7 mouse cellular contexts compared by ENCODE assay signal in the genomic region with DNA sequence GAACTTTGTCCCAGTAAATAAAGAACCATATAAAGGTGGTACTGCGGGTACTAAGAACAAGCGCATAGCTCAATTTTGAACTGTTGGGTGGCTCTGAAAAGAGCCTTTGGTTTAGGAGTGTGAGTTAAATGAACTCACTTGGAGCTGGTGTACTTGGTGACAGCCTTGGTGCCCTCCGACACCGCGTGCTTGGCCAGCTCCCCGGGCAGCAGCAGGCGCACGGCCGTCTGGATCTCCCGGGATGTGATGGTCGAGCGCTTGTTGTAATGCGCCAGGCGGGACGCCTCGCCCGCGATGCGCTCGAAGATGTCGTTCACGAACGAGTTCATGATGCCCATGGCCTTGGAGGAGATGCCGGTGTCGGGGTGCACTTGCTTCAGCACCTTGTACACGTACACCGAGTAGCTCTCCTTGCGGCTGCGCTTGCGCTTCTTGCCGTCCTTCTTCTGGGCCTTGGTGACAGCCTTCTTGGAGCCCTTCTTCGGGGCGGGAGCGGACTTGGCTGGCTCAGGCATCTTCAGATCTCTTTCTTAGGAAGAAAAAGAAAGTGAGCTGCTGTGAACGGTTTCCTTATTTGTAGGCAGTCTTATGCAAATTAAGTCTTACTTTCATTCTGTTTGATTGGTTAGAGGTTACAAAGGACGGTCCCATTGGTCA. TPM values are rescaled to one million over a fixed set of nuclear protein-coding genes. Genes with fewer than 3 reads are reported as not detected.
DNase-seq lines count a peak whose midpoint lies in the region; ATAC-seq and TF ChIP-seq lines count a peak whose summit lies in the region.
"Not testable (repeated sequence)": the region's sequence is repeated elsewhere in the genome, so short reads cannot be mapped to it uniquely, and the experiment has no call there.

No protein-coding gene starts in this region.

- intact Hi-C loops in left cerebral cortex, postnatal 36 days (cut with DNase I), result loop anchor here (1.0 to 5.0 kb wide), 3 partner anchors 37 to 112 kb away; partner anchors contain the start of genes Hist1h1e, Hist1h2ac, Hist1h2bc and Hist1h2be

- not testable (repeated sequence) for TF ChIP-seq CTCF in intestine, postnatal 0 days (IDR thresholded peaks at IDR 0.05; ENCODE audit: low read depth)

- H3K4me3 ChIP-seq in embryonic facial prominence, embryonic 10.5 days, result peak overlapping the region; percentile 65
- peak overlapping the region; percentile 54 for H3K4me3 ChIP-seq in intestine, postnatal 0 days (ENCODE audit: low read depth, low read length)
- H3K4me3 ChIP-seq in midbrain, embryonic 10.5 days, result peak overlapping the region; percentile 49

- peaks cover 34% of the 10 kb centered on the region for H3K4me1 ChIP-seq in embryonic facial prominence, embryonic 10.5 days
- H3K4me1 ChIP-seq in intestine, postnatal 0 days (replicated peaks; ENCODE audit: control insufficient read depth, insufficient read depth, low read length), result not testable (repeated sequence)
- H3K4me1 ChIP-seq in midbrain, embryonic 10.5 days, result peaks cover 51% of the 10 kb centered on the region

- under 1% methylated on average over 36 of the region's 36 CpGs for WGBS in embryonic facial prominence, embryonic 10.5 days
- WGBS in intestine, postnatal 0 days, result 0% methylated on average over 24 of the region's 36 CpGs
- WGBS in midbrain, embryonic 10.5 days, result 0% methylated on average over 34 of the region's 36 CpGs

- H3K27ac ChIP-seq in embryonic facial prominence, embryonic 10.5 days (replicated peaks), result peak overlapping the region; percentile 94
- peak overlapping the region; percentile 95 for H3K27ac ChIP-seq in intestine, postnatal 0 days (ENCODE audit: low read depth, low read length)
- peak overlapping the region; percentile 94 for H3K27ac ChIP-seq in midbrain, embryonic 10.5 days (replicated peaks)

- H3K4me2 ChIP-seq in intestine, postnatal 0 days (replicated peaks; ENCODE audit: low read depth), result peak overlapping the region; percentile 85

- H3K36me3 ChIP-seq in embryonic facial prominence, embryonic 10.5 days (replicated peaks); intestine, postnatal 0 days (ENCODE audit: control insufficient read depth, insufficient read depth); midbrain, embryonic 10.5 days: not testable (repeated sequence)

- not testable (repeated sequence) for H3K27me3 ChIP-seq in embryonic facial prominence, embryonic 10.5 days (replicated peaks; ENCODE audit: low read depth, poor library complexity, severe bottlenecking); intestine, postnatal 0 days (replicated peaks; ENCODE audit: control insufficient read depth, insufficient read depth, low read length); midbrain, embryonic 10.5 days (ENCODE audit: low read depth, poor library complexity, severe bottlenecking)

- H3K9me3 ChIP-seq in embryonic facial prominence, embryonic 10.5 days; intestine, postnatal 0 days (ENCODE audit: control insufficient read depth); midbrain, embryonic 10.5 days (replicated peaks): not testable (repeated sequence)

- ATAC-seq in granulocyte monocyte progenitor cell, adult 5-6 weeks (replicated peaks; ENCODE audit: poor library complexity, severe bottlenecking), result peak; percentile 72
- peak; percentile 82 for ATAC-seq in intestine, postnatal 0 days

- H3K9ac ChIP-seq in intestine, postnatal 0 days (ENCODE audit: low read depth, low read length), result peak overlapping the region; percentile 61

- DNase-seq in adrenal gland, adult 2 months, result peak; percentile 84
- DNase-seq in embryonic facial prominence, embryonic 10.5 days (ENCODE audit: low spot score), result peak; percentile 81
- DNase-seq in left cerebral cortex, postnatal 36 days (ENCODE audit: low spot score in 2 of 2), result peak; percentile 67
- DNase-seq in midbrain, embryonic 10.5 days (ENCODE audit: low spot score), result peak; percentile 71
- peak; percentile 62 to 74 for DNase-seq in right cerebral cortex, postnatal 36 days (ENCODE audit: low spot score in 2 of 2)

RNA-seq across cellular contexts. Expression of gene Hist1h4d, which starts 4.2 kb away (rescaled TPM):
- 100 to 1,000 TPM; 118 to 129 TPM for total RNA-seq in adrenal gland, adult 2 months (2021)
- 2.6 and 2.7 TPM in 2 replicates for polyA plus RNA-seq in adrenal gland, adult 2 months (2012; rRNA removed)
- polyA plus RNA-seq in embryonic facial prominence, embryonic 10.5 days (2016; fragmentation: Nextera tagmentation; extraction: Ambion mirVana), result 97.2 and 97.7 TPM in 2 replicates
- total RNA-seq in granulocyte monocyte progenitor cell, adult 5-6 weeks (2014; fragmentation: Nextera tagmentation), result 116 and 278 TPM in 2 replicates
- total RNA-seq in granulocyte monocyte progenitor cell, adult 5-6 weeks (2017), result 929 and 1,118 TPM in 2 replicates
- 34.7 and 35.3 TPM in 2 replicates for polyA plus RNA-seq in intestine, postnatal 0 days (2015; fragmentation: Nextera tagmentation; extraction: Ambion mirVana)
- 100 to 1,000 TPM; 160 to 166 TPM for total RNA-seq in left cerebral cortex, postnatal 36 days (2021)
- polyA plus RNA-seq in midbrain, embryonic 10.5 days (2016; fragmentation: Nextera tagmentation; extraction: Ambion mirVana), result 95.1 and 103 TPM in 2 replicates

RNA-seq across cellular contexts. Expression of gene Hist1h3d, which starts 10.0 kb away (rescaled TPM):
- total RNA-seq in adrenal gland, adult 2 months (2021), result 1 to 10 TPM; 3.7 to 6.5 TPM
- polyA plus RNA-seq in adrenal gland, adult 2 months (2012; rRNA removed), result 3.7 TPM in 2 replicates
- polyA plus RNA-seq in embryonic facial prominence, embryonic 10.5 days (2016; fragmentation: Nextera tagmentation; extraction: Ambion mirVana), result 9.3 and 10.5 TPM in 2 replicates
- total RNA-seq in granulocyte monocyte progenitor cell, adult 5-6 weeks (2014; fragmentation: Nextera tagmentation), result 52.8 and 62.0 TPM in 2 replicates
- total RNA-seq in granulocyte monocyte progenitor cell, adult 5-6 weeks (2017), result 83.5 and 136 TPM in 2 replicates
- polyA plus RNA-seq in intestine, postnatal 0 days (2015; fragmentation: Nextera tagmentation; extraction: Ambion mirVana), result 1.6 and 2.3 TPM in 2 replicates
- total RNA-seq in left cerebral cortex, postnatal 36 days (2021), result 10 to 100 TPM in 1 of 2 experiments, 1 to 10 TPM in 1; 7.7 to 10.8 TPM
- 6.2 and 10.8 TPM in 2 replicates for polyA plus RNA-seq in midbrain, embryonic 10.5 days (2016; fragmentation: Nextera tagmentation; extraction: Ambion mirVana)

RNA-seq across cellular contexts. Expression of gene Hist1h2ad, which starts 11.4 kb away (rescaled TPM):
- total RNA-seq in adrenal gland, adult 2 months (2021), result 1 to 10 TPM; 2.9 to 6.4 TPM
- 2.5 and 3.2 TPM in 2 replicates for polyA plus RNA-seq in adrenal gland, adult 2 months (2012; rRNA removed)
- polyA plus RNA-seq in embryonic facial prominence, embryonic 10.5 days (2016; fragmentation: Nextera tagmentation; extraction: Ambion mirVana), result 0.97 and 3.8 TPM in 2 replicates
- not detected in 2 replicates for total RNA-seq in granulocyte monocyte progenitor cell, adult 5-6 weeks (2014; fragmentation: Nextera tagmentation)
- 685 and 1,721 TPM in 2 replicates for total RNA-seq in granulocyte monocyte progenitor cell, adult 5-6 weeks (2017)
- 0.97 and 1.3 TPM in 2 replicates for polyA plus RNA-seq in intestine, postnatal 0 days (2015; fragmentation: Nextera tagmentation; extraction: Ambion mirVana)
- 1 to 10 TPM; 3.1 to 8.2 TPM for total RNA-seq in left cerebral cortex, postnatal 36 days (2021)
- 0.67 and 1.3 TPM in 2 replicates for polyA plus RNA-seq in midbrain, embryonic 10.5 days (2016; fragmentation: Nextera tagmentation; extraction: Ambion mirVana)

RNA-seq across cellular contexts. Expression of gene Hist1h2bf, which starts 11.6 kb away (rescaled TPM):
- 10 to 100 TPM; 17.9 to 21.6 TPM for total RNA-seq in adrenal gland, adult 2 months (2021)
- polyA plus RNA-seq in adrenal gland, adult 2 months (2012; rRNA removed), result 0.80 and 5.5 TPM in 2 replicates
- 4.0 and 4.8 TPM in 2 replicates for polyA plus RNA-seq in embryonic facial prominence, embryonic 10.5 days (2016; fragmentation: Nextera tagmentation; extraction: Ambion mirVana)
- total RNA-seq in granulocyte monocyte progenitor cell, adult 5-6 weeks (2014; fragmentation: Nextera tagmentation), result 148 and 188 TPM in 2 replicates
- 453 and 461 TPM in 2 replicates for total RNA-seq in granulocyte monocyte progenitor cell, adult 5-6 weeks (2017)
- polyA plus RNA-seq in intestine, postnatal 0 days (2015; fragmentation: Nextera tagmentation; extraction: Ambion mirVana), result 0.64 and 1.3 TPM in 2 replicates
- total RNA-seq in left cerebral cortex, postnatal 36 days (2021), result 10 to 100 TPM; 20.6 to 28.9 TPM
- 3.8 TPM in 2 replicates for polyA plus RNA-seq in midbrain, embryonic 10.5 days (2016; fragmentation: Nextera tagmentation; extraction: Ambion mirVana)

RNA-seq across cellular contexts. Expression of gene Hist1h2bg, which starts 14.4 kb away (rescaled TPM):
- total RNA-seq in adrenal gland, adult 2 months (2021), result 10 to 100 TPM; 41.1 to 60.2 TPM
- 25.3 and 27.0 TPM in 2 replicates for polyA plus RNA-seq in adrenal gland, adult 2 months (2012; rRNA removed)
- 7.0 and 9.8 TPM in 2 replicates for polyA plus RNA-seq in embryonic facial prominence, embryonic 10.5 days (2016; fragmentation: Nextera tagmentation; extraction: Ambion mirVana)
- total RNA-seq in granulocyte monocyte progenitor cell, adult 5-6 weeks (2014; fragmentation: Nextera tagmentation), result 160 and 268 TPM in 2 replicates
- total RNA-seq in granulocyte monocyte progenitor cell, adult 5-6 weeks (2017), result 1,365 and 1,429 TPM in 2 replicates
- 3.1 and 4.4 TPM in 2 replicates for polyA plus RNA-seq in intestine, postnatal 0 days (2015; fragmentation: Nextera tagmentation; extraction: Ambion mirVana)
- 10 to 100 TPM; 86.3 to 99.7 TPM for total RNA-seq in left cerebral cortex, postnatal 36 days (2021)
- polyA plus RNA-seq in midbrain, embryonic 10.5 days (2016; fragmentation: Nextera tagmentation; extraction: Ambion mirVana), result 4.5 and 6.4 TPM in 2 replicates

Comparison
In these comparisons a context has a peak if more than half of its experiments do, and no peak if none do; other contexts are left out.
1. Peak in every context shown above with its lines: DNase-seq, ATAC-seq, H3K4me3 ChIP-seq and H3K27ac ChIP-seq.